Mouse (Mus musculus) lung, postnatal 0 days (tissue): Measurements from ENCODE around the gene Polr1c.

Source experiments
- CTCF ChIP-seq: IDR thresholded peaks from 2 replicates; pipeline ENCODE4 v1.5.1; 2016; ENCODE audit warnings: antibody characterized with exemption, mild to moderate bottlenecking
- EP300 ChIP-seq: IDR thresholded peaks from 2 replicates; pipeline ENCODE4 v1.6.1; 2016; ENCODE audit warnings: antibody characterized with exemption, mild to moderate bottlenecking, control low read depth

- TF ChIP-seq CTCF = no peak
- no peak for TF ChIP-seq EP300
These were observed 7.3 kb upstream of the Polr1c start for GRCm38 (mm10) chr17:46255147-46255546.
